Mouse (Mus musculus): ENCODE data around the gene Zmiz1. TPM values are rescaled to one million over a fixed set of nuclear protein-coding genes. Genes with fewer than 3 reads are reported as not detected.

The Zmiz1 gene
- polyA plus RNA-seq, 1 experiment from 2014 or later: 44.3 TPM

GRCm38 (mm10) chr14:25543927-25544326 lies 84.9 kb downstream of the Zmiz1 start:
- Histone ChIP-seq H3K36me3 (peaks cover 55% of the 10 kb centered on the region), H3K27ac (no peak overlapping the region), H3K4me1 (peaks cover 49% of the 10 kb centered on the region)

GRCm38 (mm10) chr14:25546852-25547621 lies 88.1 kb downstream of the Zmiz1 start:
- H3K9me3 ChIP-seq: no peaks in the 10 kb centered on the region
- peak; percentile 35; the same call in 1 of the 2 replicates for ATAC-seq (ENCODE audit: insufficient number of reproducible peaks, insufficient read depth, low FRiP score, low TSS enrichment, low read depth)
- H3K9ac ChIP-seq: 0 out of 2 replicates have a peak overlapping the region, but pooled peaks have one; percentile 16
- H3K27ac ChIP-seq: peak overlapping the region; percentile 71
- 0 out of 2 replicates have a peak overlapping the region, but pooled peaks have one; percentile 2 for H3K4me2 ChIP-seq
- H3K36me3 ChIP-seq: peaks cover 38% of the 10 kb centered on the region
- no peaks in the 10 kb centered on the region for H3K27me3 ChIP-seq
- peaks cover 74% of the 10 kb centered on the region for H3K4me1 ChIP-seq
- 28% methylated on average over 14 of the region's 14 CpGs for WGBS
- no peak overlapping the region for H3K4me3 ChIP-seq

More at GRCm38 (mm10) chr14:25543927-25544326, 84.9 kb downstream of the Zmiz1 start:
- no peaks in the 10 kb centered on the region for H3K9me3 ChIP-seq
- H3K4me2 ChIP-seq: no peak overlapping the region
- WGBS: 93% methylated on average over 4 of the region's 4 CpGs
- ATAC-seq (ENCODE audit: insufficient number of reproducible peaks, insufficient read depth, low FRiP score, low TSS enrichment, low read depth): no peak
- H3K27me3 ChIP-seq: no peaks in the 10 kb centered on the region
- no peak overlapping the region for H3K4me3 ChIP-seq
- H3K9ac ChIP-seq: no peak overlapping the region

DNA sequence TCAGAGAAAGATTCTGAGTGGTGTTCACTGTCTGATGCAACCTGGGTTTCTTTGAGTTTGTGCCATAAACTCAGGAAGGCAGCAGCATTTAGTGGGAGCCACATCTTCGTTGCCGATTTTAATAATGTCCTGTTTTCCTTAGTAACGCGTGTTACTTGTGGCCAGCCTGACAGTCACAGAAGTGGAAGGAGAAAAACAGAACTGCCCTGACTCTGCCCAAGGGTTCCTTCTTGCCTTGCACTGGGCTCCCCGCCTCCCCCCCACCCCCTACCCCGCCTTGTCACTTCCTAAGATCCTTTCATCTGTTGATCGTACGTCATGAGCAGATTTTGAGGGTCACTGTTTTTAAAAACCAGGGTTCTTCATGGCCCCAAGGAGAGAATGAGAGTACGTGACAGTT lies 88.9 kb downstream of the Zmiz1 start:
- H3K4me3 ChIP-seq: no peak overlapping the region
- WGBS: 70% methylated on average over 9 of the region's 9 CpGs
- peaks cover 73% of the 10 kb centered on the region for H3K4me1 ChIP-seq
- H3K9me3 ChIP-seq: no peaks in the 10 kb centered on the region
- no peak overlapping the region for H3K4me2 ChIP-seq
- H3K36me3 ChIP-seq: peaks cover 38% of the 10 kb centered on the region
- ATAC-seq (ENCODE audit: insufficient number of reproducible peaks, insufficient read depth, low FRiP score, low TSS enrichment, low read depth): no peak
- no peak overlapping the region for H3K9ac ChIP-seq
- H3K27me3 ChIP-seq: no peaks in the 10 kb centered on the region
- peak overlapping the region; percentile 71 for H3K27ac ChIP-seq

DNA sequence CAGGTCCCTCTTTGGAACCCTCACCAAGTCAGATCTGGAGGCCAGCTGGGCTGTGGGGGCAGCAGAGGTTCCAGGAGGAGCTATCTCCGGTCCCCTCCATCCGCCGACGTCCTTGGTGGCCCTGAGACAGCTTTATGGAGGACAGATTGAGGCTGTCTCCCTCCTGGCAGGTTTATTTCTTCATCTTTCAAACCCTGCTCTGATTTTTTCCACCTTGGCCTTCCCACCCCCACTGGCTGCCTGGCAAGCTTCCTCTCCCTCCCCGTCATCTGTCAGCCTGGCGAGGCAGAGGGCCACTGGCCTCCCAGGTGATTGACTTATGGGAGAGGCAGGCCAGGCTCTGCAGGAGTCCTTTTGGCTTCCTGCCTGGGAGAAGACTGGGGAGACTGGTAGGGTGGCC lies 89.7 kb downstream of the Zmiz1 start:
- peaks cover 38% of the 10 kb centered on the region for H3K36me3 ChIP-seq
- H3K4me3 ChIP-seq: no peak overlapping the region
- H3K27ac ChIP-seq: peak overlapping the region; percentile 63; the same call in 1 of the 2 replicates
- no peaks in the 10 kb centered on the region for H3K27me3 ChIP-seq
- ATAC-seq (ENCODE audit: insufficient number of reproducible peaks, insufficient read depth, low FRiP score, low TSS enrichment, low read depth): no peak
- 65% methylated on average over 6 of the region's 6 CpGs for WGBS
- no peak overlapping the region for H3K9ac ChIP-seq
- no peaks in the 10 kb centered on the region for H3K9me3 ChIP-seq
- H3K4me1 ChIP-seq: peaks cover 80% of the 10 kb centered on the region
- no peak overlapping the region for H3K4me2 ChIP-seq

DNA sequence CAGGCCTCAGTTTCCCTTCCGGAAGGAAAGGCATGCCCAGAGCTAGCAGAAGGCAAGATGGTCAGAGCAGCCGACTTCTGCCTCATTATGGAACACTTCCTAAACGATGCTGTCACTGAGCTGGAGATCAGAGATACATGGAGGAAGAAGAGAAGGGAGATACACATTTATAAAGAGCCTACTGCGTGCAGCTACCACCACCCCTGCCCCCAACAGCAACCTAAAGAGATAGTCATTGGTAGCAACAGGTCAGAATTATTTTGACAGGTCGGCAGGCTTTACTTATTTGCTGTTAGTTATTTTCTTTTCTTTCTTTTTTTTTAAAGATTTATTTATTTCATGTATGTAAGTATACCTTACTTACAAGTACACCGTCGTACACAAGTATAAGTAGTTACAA lies 90.1 kb downstream of the Zmiz1 start:
- H3K9me3 ChIP-seq: no peaks in the 10 kb centered on the region
- WGBS: 91% methylated on average over 7 of the region's 7 CpGs
- no peak overlapping the region for H3K4me3 ChIP-seq
- no peak for ATAC-seq (ENCODE audit: insufficient number of reproducible peaks, insufficient read depth, low FRiP score, low TSS enrichment, low read depth)
- H3K36me3 ChIP-seq: peaks cover 38% of the 10 kb centered on the region
- no peak overlapping the region for H3K4me2 ChIP-seq
- peaks cover 84% of the 10 kb centered on the region for H3K4me1 ChIP-seq
- no peaks in the 10 kb centered on the region for H3K27me3 ChIP-seq
- H3K27ac ChIP-seq: peak overlapping the region; percentile 63; the same call in 1 of the 2 replicates
- H3K9ac ChIP-seq: no peak overlapping the region

DNA sequence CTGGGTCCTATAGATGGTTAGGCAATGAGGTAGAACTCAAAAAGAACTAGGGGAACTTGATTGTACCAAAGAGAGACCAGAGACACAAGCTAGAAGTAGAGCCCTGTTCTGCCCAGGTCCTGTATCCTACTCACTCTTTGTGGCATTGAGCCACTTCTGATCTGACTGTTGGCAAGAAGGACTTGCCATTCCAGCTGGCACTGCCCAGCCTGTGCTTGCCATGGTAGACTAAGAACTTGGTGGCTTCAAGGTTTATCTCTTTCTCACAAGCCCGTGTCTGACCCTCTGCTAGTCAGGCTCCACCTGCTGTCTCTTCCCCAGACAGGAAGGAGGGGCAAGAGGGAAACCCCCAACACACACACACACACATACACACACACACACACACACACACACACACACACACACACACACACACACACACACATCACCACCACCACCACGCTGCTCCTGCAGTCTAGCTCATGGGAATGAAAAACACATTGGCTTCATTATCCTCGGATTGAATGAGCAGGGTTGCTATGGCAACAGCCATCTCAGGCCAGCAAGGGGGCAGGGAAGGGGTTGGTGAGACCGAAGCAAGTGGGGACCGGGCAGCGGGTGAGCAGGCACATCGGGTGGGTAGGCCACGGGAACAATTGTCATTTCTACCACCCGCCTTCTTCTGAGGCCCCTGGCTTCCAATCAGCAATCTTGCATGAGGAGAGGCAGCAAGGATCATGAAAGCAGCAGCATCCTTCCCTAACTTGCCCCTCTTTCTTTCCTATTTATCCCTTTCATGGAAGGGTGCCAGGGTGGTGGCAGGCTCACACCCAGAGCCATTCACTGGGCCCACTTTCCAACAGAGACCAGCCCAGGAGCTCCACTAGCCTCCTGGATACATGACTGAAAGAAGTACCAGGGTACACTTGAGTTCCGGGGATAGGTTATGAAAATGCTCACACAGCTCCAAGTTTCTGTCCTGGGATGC lies 91.2 kb downstream of the Zmiz1 start:
- peaks cover 32% of the 10 kb centered on the region for H3K36me3 ChIP-seq
- H3K4me3 ChIP-seq: no peak overlapping the region
- H3K9ac ChIP-seq: 0 out of 2 replicates have a peak overlapping the region, but pooled peaks have one; percentile 3
- no peak for ATAC-seq (ENCODE audit: insufficient number of reproducible peaks, insufficient read depth, low FRiP score, low TSS enrichment, low read depth)
- WGBS: 22% methylated on average over 10 of the region's 10 CpGs
- H3K27me3 ChIP-seq: no peaks in the 10 kb centered on the region
- no peaks in the 10 kb centered on the region for H3K9me3 ChIP-seq
- peak overlapping the region; percentile 24 for H3K27ac ChIP-seq
- peak overlapping the region; percentile 24; the same call in 1 of the 2 replicates for H3K4me2 ChIP-seq
- H3K4me1 ChIP-seq: peaks cover 91% of the 10 kb centered on the region

DNA sequence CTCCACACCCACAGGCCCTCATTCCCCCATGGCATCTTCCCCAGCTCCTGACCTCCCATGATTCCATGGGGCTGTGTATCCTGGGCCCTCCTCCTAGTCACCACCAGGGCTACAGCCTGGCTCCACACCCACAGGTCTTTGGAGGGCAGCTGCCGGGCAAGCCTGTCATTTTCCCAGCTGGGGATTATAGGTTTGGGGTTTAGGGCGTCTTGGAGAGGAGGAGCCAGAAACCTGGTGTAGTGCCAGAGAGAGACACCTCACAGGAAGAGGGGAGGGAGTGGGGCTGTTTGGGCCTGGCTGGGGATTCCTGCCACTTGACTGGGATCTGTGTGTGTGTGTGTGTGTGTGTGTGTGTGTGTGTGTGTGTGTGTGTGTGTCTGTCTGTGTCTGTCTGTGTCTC lies 92.7 kb downstream of the Zmiz1 start:
- no peak for ATAC-seq (ENCODE audit: insufficient number of reproducible peaks, insufficient read depth, low FRiP score, low TSS enrichment, low read depth)
- H3K36me3 ChIP-seq: peaks cover 16% of the 10 kb centered on the region
- WGBS: 21% methylated on average over 2 of the region's 2 CpGs

DNA sequence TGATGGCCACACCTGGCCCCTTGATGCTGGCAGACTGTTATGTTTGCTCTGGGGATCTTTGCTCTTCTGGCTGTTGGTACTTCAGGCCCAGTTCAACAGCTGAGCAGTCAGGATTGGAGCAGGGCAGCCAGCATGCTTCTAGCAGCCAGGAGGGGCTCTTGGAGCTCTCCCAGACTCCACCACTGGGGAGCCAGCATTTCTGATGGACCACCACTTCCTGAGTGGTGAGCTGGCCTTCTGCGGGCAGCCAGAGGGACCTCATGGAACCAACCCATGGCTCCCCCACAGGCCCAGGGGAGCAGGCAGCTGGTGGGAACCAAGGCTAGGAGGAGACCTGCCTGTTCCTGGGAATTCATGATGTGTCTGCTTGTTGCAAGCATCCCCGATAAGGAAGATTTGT lies 94.4 kb downstream of the Zmiz1 start:
- no peak for ATAC-seq (ENCODE audit: insufficient number of reproducible peaks, insufficient read depth, low FRiP score, low TSS enrichment, low read depth)
- no peaks in the 10 kb centered on the region for H3K9me3 ChIP-seq
- no peaks in the 10 kb centered on the region for H3K27me3 ChIP-seq
- H3K4me2 ChIP-seq: no peak overlapping the region
- no peak overlapping the region for H3K4me3 ChIP-seq
- WGBS: 77% methylated on average over 2 of the region's 2 CpGs
- peaks cover 8% of the 10 kb centered on the region for H3K36me3 ChIP-seq
- H3K27ac ChIP-seq: 0 out of 2 replicates have a peak overlapping the region, but pooled peaks have one; percentile 39
- H3K4me1 ChIP-seq: peaks cover 82% of the 10 kb centered on the region
- H3K9ac ChIP-seq: no peak overlapping the region

More for the DNA sequence above, 92.7 kb downstream of the Zmiz1 start:
- Histone ChIP-seq H3K27ac (0 out of 2 replicates have a peak overlapping the region, but pooled peaks have one; percentile 17), H3K4me1 (peaks cover 89% of the 10 kb centered on the region), H3K9me3 (no peaks in the 10 kb centered on the region), H3K27me3 (no peaks in the 10 kb centered on the region), H3K4me2 (no peak overlapping the region), H3K4me3 (no peak overlapping the region), H3K9ac (no peak overlapping the region)

DNA sequence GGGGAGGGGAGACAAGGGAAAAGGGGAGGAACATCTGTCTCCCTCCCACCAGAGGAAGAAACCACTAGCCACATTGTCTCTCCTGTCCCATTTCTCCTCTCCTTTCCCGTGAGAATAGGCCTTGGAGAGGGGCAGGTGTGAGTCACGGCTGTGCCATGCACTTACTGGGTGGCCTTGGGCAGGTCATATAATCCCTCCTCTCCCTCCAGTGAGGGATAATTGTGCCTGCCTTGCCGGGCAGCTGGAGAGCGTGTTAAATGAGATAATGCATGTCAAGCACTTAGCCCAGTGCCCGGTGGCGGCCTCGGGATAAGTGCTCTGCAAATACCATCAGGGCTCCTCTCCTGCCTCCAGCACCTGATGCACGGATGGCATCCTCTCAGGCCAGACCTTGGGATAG lies 95.8 kb downstream of the Zmiz1 start:
- 7% methylated on average over 8 of the region's 8 CpGs for WGBS

DNA sequence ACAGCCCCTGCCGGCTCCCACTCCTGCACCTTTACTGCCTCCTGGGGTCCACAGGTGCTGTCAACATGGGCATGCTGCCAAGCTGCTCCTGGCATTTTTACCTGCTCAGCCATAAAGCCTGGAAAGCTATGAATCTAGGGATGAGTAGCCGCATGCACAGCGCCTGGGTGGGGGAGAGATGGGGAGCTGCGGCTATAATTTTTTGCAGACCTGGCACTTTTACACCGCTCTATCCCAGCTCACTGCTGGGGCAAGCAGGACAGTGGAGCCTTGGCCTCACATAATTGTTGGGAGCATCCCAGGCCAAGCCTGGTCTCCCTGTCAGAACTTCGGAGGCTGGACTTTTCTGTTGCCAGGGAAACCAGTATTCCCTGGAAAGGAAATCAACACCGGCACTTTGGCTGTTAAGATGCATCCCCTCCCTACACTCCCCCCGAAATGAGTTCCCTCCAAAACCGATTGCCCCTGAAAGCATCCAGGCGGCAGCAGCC lies 96.4 kb downstream of the Zmiz1 start:
- Histone ChIP-seq H3K4me2 (peak overlapping the region; percentile 34), H3K9ac (peak overlapping the region; percentile 46; the same call in 1 of the 2 replicates), H3K9me3 (no peaks in the 10 kb centered on the region), H3K27ac (peak overlapping the region; percentile 62), H3K36me3 (peaks cover 13% of the 10 kb centered on the region; the same call in 1 of the 2 replicates), H3K27me3 (no peaks in the 10 kb centered on the region), H3K4me1 (peaks cover 71% of the 10 kb centered on the region), H3K4me3 (no peak overlapping the region)
- no peak for ATAC-seq (ENCODE audit: insufficient number of reproducible peaks, insufficient read depth, low FRiP score, low TSS enrichment, low read depth)
- WGBS: 3% methylated on average over 10 of the region's 10 CpGs

More for the DNA sequence above, 95.8 kb downstream of the Zmiz1 start:
- H3K9me3 ChIP-seq: no peaks in the 10 kb centered on the region
- H3K9ac ChIP-seq: no peak overlapping the region
- peak overlapping the region; percentile 62 for H3K27ac ChIP-seq
- H3K4me1 ChIP-seq: peaks cover 71% of the 10 kb centered on the region
- ATAC-seq (ENCODE audit: insufficient number of reproducible peaks, insufficient read depth, low FRiP score, low TSS enrichment, low read depth): no peak
- no peak overlapping the region for H3K4me3 ChIP-seq
- no peaks in the 10 kb centered on the region for H3K27me3 ChIP-seq
- peak overlapping the region; percentile 34 for H3K4me2 ChIP-seq
- peaks cover 9% of the 10 kb centered on the region; the same call in 1 of the 2 replicates for H3K36me3 ChIP-seq

GRCm38 (mm10) chr14:25555848-25556247 lies 96.9 kb downstream of the Zmiz1 start:
- peak overlapping the region; percentile 34 for H3K4me2 ChIP-seq
- 9% methylated on average over 7 of the region's 7 CpGs for WGBS
- H3K9ac ChIP-seq: peak overlapping the region; percentile 11; the same call in 1 of the 2 replicates
- H3K27ac ChIP-seq: peak overlapping the region; percentile 62
- no peaks in the 10 kb centered on the region for H3K27me3 ChIP-seq
- peaks cover 68% of the 10 kb centered on the region for H3K4me1 ChIP-seq
- H3K9me3 ChIP-seq: no peaks in the 10 kb centered on the region
- peaks cover 17% of the 10 kb centered on the region for H3K36me3 ChIP-seq
- no peak for ATAC-seq (ENCODE audit: insufficient number of reproducible peaks, insufficient read depth, low FRiP score, low TSS enrichment, low read depth)
- no peak overlapping the region for H3K4me3 ChIP-seq
